Mouse (Mus musculus) granulocyte monocyte progenitor cell, adult 5-6 weeks (primary cell): ENCODE measurements around the gene Olfr1150-ps1. TPM values are rescaled to one million over a fixed set of nuclear protein-coding genes. Genes with fewer than 3 reads are reported as not detected.

Experiments
- ATAC-seq: replicated peaks from 2 replicates; pipeline ENCODE4 v1.8.0; 2016; ENCODE audit warnings: mild to moderate bottlenecking, moderate TSS enrichment, inconsistent platforms; ENCODE audit not compliant: poor library complexity, severe bottlenecking
- total RNA-seq, 2 experiments: library from RNA; stranded (forward) in 1 of 2; stranded (reverse) in 1 of 2; fragments of 200-712, 200-1000 nt in 1 of 2; fragments of >200 nt in 1 of 2; fragmentation: Nextera tagmentation in 1 of 2; gene quantifications; 2 replicates each; pipeline ENCODE4 v1.2.3; 2014 to 2017

The Olfr1150-ps1 gene
- not detected in 2 replicates for total RNA-seq (2014; fragmentation: Nextera tagmentation)
- total RNA-seq (2017) = not detected in 2 replicates

- ATAC-seq = no peak
These were observed at the start of gene Olfr1150-ps1 for GRCm38 (mm10) chr2:87843693-87844092. Gene Olfr1150-ps1 (plus strand): TSS chr2:87843993.

GRCm38 (mm10) chr2:87800292-87800691 is 43.5 kb upstream of the Olfr1150-ps1 start, which contains the start of gene Olfr1143:
Gene Olfr1143 (plus strand): TSS chr2:87800592.
- no peak for ATAC-seq

- ATAC-seq = no peak
These were observed 34.3 kb upstream of the Olfr1150-ps1 start, which contains the start of gene Olfr1145 for GRCm38 (mm10) chr2:87809522-87809921. Gene Olfr1145 (plus strand): TSS chr2:87809822.

- ATAC-seq = no peak
These were observed 13.6 kb upstream of the Olfr1150-ps1 start, which contains the start of gene Olfr1148 for GRCm38 (mm10) chr2:87830233-87830632. Gene Olfr1148 (plus strand): TSS chr2:87830533.

- ATAC-seq = no peak
These were observed 11.8 kb downstream of the Olfr1150-ps1 start, which contains the start of gene Olfr1151 for GRCm38 (mm10) chr2:87855562-87855961. Gene Olfr1151 (plus strand): TSS chr2:87855862.

- ATAC-seq = no peak
These were observed 22.4 kb downstream of the Olfr1150-ps1 start, which contains the start of gene Olfr1152 for GRCm38 (mm10) chr2:87866192-87866591. Gene Olfr1152 (plus strand): TSS chr2:87866492.

- ATAC-seq = no peak
These were observed 50.9 kb downstream of the Olfr1150-ps1 start, which contains the start of gene Olfr1153 for GRCm38 (mm10) chr2:87894662-87895061. Gene Olfr1153 (plus strand): TSS chr2:87894962.

Other genes starting within 250 kb of the Olfr1150-ps1 start
- gene Olfr1130, start 237.8 kb upstream of the Olfr1150-ps1 start, total RNA-seq (2014; fragmentation: Nextera tagmentation) = not detected in 2 replicates
- gene Olfr1130, start 237.8 kb upstream of the Olfr1150-ps1 start, total RNA-seq (2017) = not detected in 2 replicates
- not detected in 2 replicates for gene Olfr1131, start 216.9 kb upstream of the Olfr1150-ps1 start, total RNA-seq (2014; fragmentation: Nextera tagmentation)
- gene Olfr1131, start 216.9 kb upstream of the Olfr1150-ps1 start, total RNA-seq (2017) = not detected in 2 replicates
- not detected in 2 replicates for gene Olfr1132, start 206.5 kb upstream of the Olfr1150-ps1 start, total RNA-seq (2014; fragmentation: Nextera tagmentation)
- not detected in 2 replicates for gene Olfr1132, start 206.5 kb upstream of the Olfr1150-ps1 start, total RNA-seq (2017)
- not detected in 2 replicates for gene Olfr1133, start 196.6 kb upstream of the Olfr1150-ps1 start, total RNA-seq (2014; fragmentation: Nextera tagmentation)
- gene Olfr1133, start 196.6 kb upstream of the Olfr1150-ps1 start, total RNA-seq (2017) = not detected in 2 replicates
- gene Olfr1134, start 185.5 kb upstream of the Olfr1150-ps1 start, total RNA-seq (2014; fragmentation: Nextera tagmentation) = not detected in 2 replicates
- gene Olfr1134, start 185.5 kb upstream of the Olfr1150-ps1 start, total RNA-seq (2017) = not detected in 2 replicates
- not detected in 2 replicates for gene Olfr1135, start 170.3 kb upstream of the Olfr1150-ps1 start, total RNA-seq (2014; fragmentation: Nextera tagmentation)
- gene Olfr1135, start 170.3 kb upstream of the Olfr1150-ps1 start, total RNA-seq (2017) = not detected in 2 replicates
- gene Olfr1136, start 150.0 kb upstream of the Olfr1150-ps1 start, total RNA-seq (2014; fragmentation: Nextera tagmentation) = not detected in 2 replicates
- not detected in 2 replicates for gene Olfr1136, start 150.0 kb upstream of the Olfr1150-ps1 start, total RNA-seq (2017)
- gene Olfr1137, start 130.8 kb upstream of the Olfr1150-ps1 start, total RNA-seq (2014; fragmentation: Nextera tagmentation) = not detected in 2 replicates
- not detected in 2 replicates for gene Olfr1137, start 130.8 kb upstream of the Olfr1150-ps1 start, total RNA-seq (2017)
- not detected in 2 replicates for gene Olfr1138, start 104.0 kb upstream of the Olfr1150-ps1 start, total RNA-seq (2014; fragmentation: Nextera tagmentation)
- not detected in 2 replicates for gene Olfr1138, start 104.0 kb upstream of the Olfr1150-ps1 start, total RNA-seq (2017)
- gene Olfr1140, start 100.2 kb upstream of the Olfr1150-ps1 start, total RNA-seq (2014; fragmentation: Nextera tagmentation) = not detected in 2 replicates
- gene Olfr1140, start 100.2 kb upstream of the Olfr1150-ps1 start, total RNA-seq (2017) = not detected in 2 replicates
- not detected in 2 replicates for gene Olfr1141, start 90.0 kb upstream of the Olfr1150-ps1 start, total RNA-seq (2014; fragmentation: Nextera tagmentation)
- gene Olfr1141, start 90.0 kb upstream of the Olfr1150-ps1 start, total RNA-seq (2017) = not detected in 2 replicates
- gene Olfr152, start 64.5 kb upstream of the Olfr1150-ps1 start, total RNA-seq (2014; fragmentation: Nextera tagmentation) = not detected in 2 replicates
- not detected in 2 replicates for gene Olfr152, start 64.5 kb upstream of the Olfr1150-ps1 start, total RNA-seq (2017)
- not detected in 2 replicates for gene Olfr1143, start 43.4 kb upstream of the Olfr1150-ps1 start, total RNA-seq (2014; fragmentation: Nextera tagmentation)
- not detected in 2 replicates for gene Olfr1143, start 43.4 kb upstream of the Olfr1150-ps1 start, total RNA-seq (2017)
- gene Olfr1145, start 34.2 kb upstream of the Olfr1150-ps1 start, total RNA-seq (2014; fragmentation: Nextera tagmentation) = not detected in 2 replicates
- gene Olfr1145, start 34.2 kb upstream of the Olfr1150-ps1 start, total RNA-seq (2017) = not detected in 2 replicates
- gene Olfr1148, start 13.5 kb upstream of the Olfr1150-ps1 start, total RNA-seq (2014; fragmentation: Nextera tagmentation) = not detected in 2 replicates
- gene Olfr1148, start 13.5 kb upstream of the Olfr1150-ps1 start, total RNA-seq (2017) = not detected in 2 replicates
- not detected in 2 replicates for gene Olfr1151, start 11.9 kb downstream of the Olfr1150-ps1 start, total RNA-seq (2014; fragmentation: Nextera tagmentation)
- not detected in 2 replicates for gene Olfr1151, start 11.9 kb downstream of the Olfr1150-ps1 start, total RNA-seq (2017)
- not detected in 2 replicates for gene Olfr1152, start 22.5 kb downstream of the Olfr1150-ps1 start, total RNA-seq (2014; fragmentation: Nextera tagmentation)
- not detected in 2 replicates for gene Olfr1152, start 22.5 kb downstream of the Olfr1150-ps1 start, total RNA-seq (2017)
- gene Olfr1153, start 51.0 kb downstream of the Olfr1150-ps1 start, total RNA-seq (2014; fragmentation: Nextera tagmentation) = not detected in 2 replicates
- not detected in 2 replicates for gene Olfr1153, start 51.0 kb downstream of the Olfr1150-ps1 start, total RNA-seq (2017)
- not detected in 2 replicates for gene Olfr1154, start 61.2 kb downstream of the Olfr1150-ps1 start, total RNA-seq (2014; fragmentation: Nextera tagmentation)
- gene Olfr1154, start 61.2 kb downstream of the Olfr1150-ps1 start, total RNA-seq (2017) = not detected in 2 replicates
- not detected in 2 replicates for gene Olfr1155, start 101.1 kb downstream of the Olfr1150-ps1 start, total RNA-seq (2014; fragmentation: Nextera tagmentation)
- gene Olfr1155, start 101.1 kb downstream of the Olfr1150-ps1 start, total RNA-seq (2017) = not detected in 2 replicates
- gene Olfr1156, start 109.1 kb downstream of the Olfr1150-ps1 start, total RNA-seq (2014; fragmentation: Nextera tagmentation) = not detected in 2 replicates
- gene Olfr1156, start 109.1 kb downstream of the Olfr1150-ps1 start, total RNA-seq (2017) = not detected in 2 replicates
- gene Olfr1157, start 124.3 kb downstream of the Olfr1150-ps1 start, total RNA-seq (2014; fragmentation: Nextera tagmentation) = not detected in 2 replicates
- gene Olfr1157, start 124.3 kb downstream of the Olfr1150-ps1 start, total RNA-seq (2017) = not detected in 2 replicates
- gene Olfr74, start 130.7 kb downstream of the Olfr1150-ps1 start, total RNA-seq (2014; fragmentation: Nextera tagmentation) = not detected in 2 replicates
- gene Olfr74, start 130.7 kb downstream of the Olfr1150-ps1 start, total RNA-seq (2017) = not detected in 2 replicates
- not detected in 2 replicates for gene Olfr1158, start 146.1 kb downstream of the Olfr1150-ps1 start, total RNA-seq (2014; fragmentation: Nextera tagmentation)
- gene Olfr1158, start 146.1 kb downstream of the Olfr1150-ps1 start, total RNA-seq (2017) = not detected in 2 replicates
- gene Olfr1160, start 164.3 kb downstream of the Olfr1150-ps1 start, total RNA-seq (2014; fragmentation: Nextera tagmentation) = not detected in 2 replicates
- gene Olfr1160, start 164.3 kb downstream of the Olfr1150-ps1 start, total RNA-seq (2017) = not detected in 2 replicates
- not detected in 2 replicates for gene Olfr1161, start 178.8 kb downstream of the Olfr1150-ps1 start, total RNA-seq (2014; fragmentation: Nextera tagmentation)
- not detected in 2 replicates for gene Olfr1161, start 178.8 kb downstream of the Olfr1150-ps1 start, total RNA-seq (2017)
- not detected in 2 replicates for gene Olfr73, start 193.7 kb downstream of the Olfr1150-ps1 start, total RNA-seq (2014; fragmentation: Nextera tagmentation)
- gene Olfr73, start 193.7 kb downstream of the Olfr1150-ps1 start, total RNA-seq (2017) = not detected in 2 replicates
- not detected in 2 replicates for gene Olfr1162, start 207.1 kb downstream of the Olfr1150-ps1 start, total RNA-seq (2014; fragmentation: Nextera tagmentation)
- gene Olfr1162, start 207.1 kb downstream of the Olfr1150-ps1 start, total RNA-seq (2017) = not detected in 2 replicates
- gene Olfr1163, start 227.8 kb downstream of the Olfr1150-ps1 start, total RNA-seq (2014; fragmentation: Nextera tagmentation) = not detected in 2 replicates
- not detected in 2 replicates for gene Olfr1163, start 227.8 kb downstream of the Olfr1150-ps1 start, total RNA-seq (2017)
- gene Olfr1164, start 250.0 kb downstream of the Olfr1150-ps1 start, total RNA-seq (2014; fragmentation: Nextera tagmentation) = not detected in 2 replicates
- gene Olfr1164, start 250.0 kb downstream of the Olfr1150-ps1 start, total RNA-seq (2017) = not detected in 2 replicates